In genomic region chr2:62370048-62370447, GRCm38 (mm10) we compare ENCODE assay signal across 28 mouse cellular contexts. TPM values are rescaled to one million over a fixed set of nuclear protein-coding genes. Genes with fewer than 3 reads are reported as not detected.
DNase-seq lines count a peak whose midpoint lies in the region; ATAC-seq and TF ChIP-seq lines count a peak whose summit lies in the region.
"Had no signal": no experiment of that assay in that cellular context is flagged by ENCODE, and none has a peak within 500 bp of the region (broad histone marks: within the 10 kb centered on the region; RNA-seq: fewer than 3 reads in every experiment).

No protein-coding gene starts in this region.

- no peaks in the 10 kb centered on the region for H3K27me3 ChIP-seq in kidney, embryonic 15.5 days
- H3K27me3 ChIP-seq in intestine, embryonic 15.5 days (replicated peaks): no peaks in the 10 kb centered on the region
- H3K27me3 ChIP-seq in small intestine, adult 2 months (ENCODE audit: control insufficient read depth, insufficient read depth, low read length): no peaks in the 10 kb centered on the region
- H3K27me3 ChIP-seq in liver, embryonic 12.5 days (replicated peaks): no peaks in the 10 kb centered on the region
- H3K27me3 ChIP-seq: embryonic facial prominence, embryonic 12.5 days; embryonic facial prominence, embryonic 15.5 days; heart, embryonic 12.5 days; heart, embryonic 15.5 days; hindbrain, embryonic 15.5 days; Patski had no signal

- H3K4me2 ChIP-seq in kidney, embryonic 15.5 days: no peak overlapping the region
- no peak overlapping the region for H3K4me2 ChIP-seq in intestine, embryonic 15.5 days (replicated peaks)
- H3K4me2 ChIP-seq in liver, embryonic 12.5 days: no peak overlapping the region
- H3K4me2 ChIP-seq: embryonic facial prominence, embryonic 12.5 days; embryonic facial prominence, embryonic 15.5 days; heart, embryonic 12.5 days; heart, embryonic 15.5 days; hindbrain, embryonic 15.5 days had no signal

- no peaks in the 10 kb centered on the region for H3K9me3 ChIP-seq in kidney, embryonic 15.5 days (replicated peaks)
- no peaks in the 10 kb centered on the region for H3K9me3 ChIP-seq in intestine, embryonic 15.5 days
- H3K9me3 ChIP-seq in liver, embryonic 12.5 days (replicated peaks): no peaks in the 10 kb centered on the region
- H3K9me3 ChIP-seq: embryonic facial prominence, embryonic 12.5 days; embryonic facial prominence, embryonic 15.5 days; heart, embryonic 12.5 days; heart, embryonic 15.5 days; hindbrain, embryonic 10.5 days; hindbrain, embryonic 15.5 days had no signal

- peak; percentile 33; the same call in 1 of the 2 replicates for ATAC-seq in kidney, embryonic 15.5 days (replicated peaks; ENCODE audit: low FRiP score)
- peak; percentile 57 for ATAC-seq in intestine, embryonic 15.5 days
- no peak for ATAC-seq in liver, embryonic 12.5 days
- ATAC-seq: forebrain, embryonic 14.5 days; forebrain, postnatal 0 days; Patski had no signal

- H3K4me3 ChIP-seq in kidney, embryonic 15.5 days (replicated peaks): no peak overlapping the region
- H3K4me3 ChIP-seq in intestine, embryonic 15.5 days (replicated peaks): no peak overlapping the region
- no peak overlapping the region for H3K4me3 ChIP-seq in small intestine, adult 2 months (ENCODE audit: low read depth, low read length)
- no peak overlapping the region for H3K4me3 ChIP-seq in liver, embryonic 12.5 days
- H3K4me3 ChIP-seq in lung, adult 2 months (replicated peaks; ENCODE audit: extremely low read depth, low read depth, low read length): no peak overlapping the region
- H3K4me3 ChIP-seq: embryonic facial prominence, embryonic 12.5 days; embryonic facial prominence, embryonic 15.5 days; gastrocnemius, adult 2 months; heart, embryonic 12.5 days; heart, embryonic 15.5 days; hindbrain, embryonic 10.5 days; hindbrain, embryonic 15.5 days had no signal

- no peak overlapping the region for H3K27ac ChIP-seq in kidney, embryonic 15.5 days
- no peak overlapping the region for H3K27ac ChIP-seq in intestine, embryonic 15.5 days
- H3K27ac ChIP-seq in small intestine, adult 2 months (ENCODE audit: insufficient read depth, low read depth, low read length): peak overlapping the region; percentile 77
- H3K27ac ChIP-seq in liver, embryonic 12.5 days: no peak overlapping the region
- H3K27ac ChIP-seq: embryonic facial prominence, embryonic 12.5 days; embryonic facial prominence, embryonic 15.5 days; gastrocnemius, adult 2 months; heart, embryonic 15.5 days; hindbrain, embryonic 10.5 days; hindbrain, embryonic 15.5 days had no signal

- H3K9ac ChIP-seq in kidney, embryonic 15.5 days: no peak overlapping the region
- H3K9ac ChIP-seq in intestine, embryonic 15.5 days: no peak overlapping the region
- no peak overlapping the region for H3K9ac ChIP-seq in liver, embryonic 12.5 days
- H3K9ac ChIP-seq: embryonic facial prominence, embryonic 12.5 days; embryonic facial prominence, embryonic 15.5 days; forebrain, postnatal 0 days; heart, embryonic 12.5 days; heart, embryonic 15.5 days; hindbrain, embryonic 15.5 days had no signal

- no peaks in the 10 kb centered on the region for H3K36me3 ChIP-seq in kidney, embryonic 15.5 days
- H3K36me3 ChIP-seq in intestine, embryonic 15.5 days: no peaks in the 10 kb centered on the region
- peaks cover 51% of the 10 kb centered on the region for H3K36me3 ChIP-seq in small intestine, adult 2 months (ENCODE audit: control insufficient read depth, insufficient read depth, low read length)
- H3K36me3 ChIP-seq in liver, embryonic 12.5 days: no peaks in the 10 kb centered on the region
- H3K36me3 ChIP-seq: embryonic facial prominence, embryonic 12.5 days; embryonic facial prominence, embryonic 15.5 days; heart, embryonic 12.5 days; heart, embryonic 15.5 days; hindbrain, embryonic 10.5 days; hindbrain, embryonic 15.5 days had no signal

- no peak for TF ChIP-seq POLR2A in small intestine, adult 2 months (IDR thresholded peaks at IDR 0.05; ENCODE audit: low read depth, low read length)
- TF ChIP-seq POLR2A in lung, adult 2 months (IDR thresholded peaks at IDR 0.05; ENCODE audit: borderline replicate concordance, extremely low read depth, low read depth, low read length): no peak

- no peak for TF ChIP-seq CTCF in small intestine, adult 2 months (IDR thresholded peaks at IDR 0.05; ENCODE audit: extremely low read depth, insufficient read length, insufficient replicate concordance, low read depth, low read length)
- no peak for TF ChIP-seq CTCF in lung, adult 2 months (IDR thresholded peaks at IDR 0.05; ENCODE audit: insufficient read depth, low read length)

- no peak for DNase-seq in kidney, adult 8-10 months
- DNase-seq in R1 (ENCODE audit: low read depth, low spot score): peak; percentile 21
- DNase-seq in lung, adult 2 months: no peak
- DNase-seq: adrenal gland, adult 2 months; adrenal gland, postnatal 14 days; cerebellum, adult 11 months; cerebellum, adult 2 months; cerebellum, adult 9-11 months; cerebellum, postnatal 25 days; forebrain, postnatal 0 days; gastrocnemius, adult 2 months; gastrocnemius, postnatal 25 days; heart, adult 18-20 months; heart, postnatal 10 days; heart, postnatal 36 days had no signal

- WGBS in kidney, embryonic 15.5 days: 73% methylated on average over 2 of the region's 2 CpGs
- WGBS in intestine, embryonic 15.5 days: 67% methylated on average over 2 of the region's 2 CpGs
- 33% methylated on average over 2 of the region's 2 CpGs for WGBS in small intestine, adult 2 months
- WGBS in liver, embryonic 12.5 days (ENCODE audit: insufficient replicate concordance): 72% methylated on average over 2 of the region's 2 CpGs
- 47% methylated on average over 2 of the region's 2 CpGs for WGBS in lung, adult 2 months

- H3K4me1 ChIP-seq in kidney, embryonic 15.5 days: 0 out of 2 replicates have a peak, but pooled peaks cover 2% of the 10 kb centered on the region
- H3K4me1 ChIP-seq in intestine, embryonic 15.5 days (replicated peaks): no peaks in the 10 kb centered on the region
- peaks cover 16% of the 10 kb centered on the region; the same call in 1 of the 2 replicates for H3K4me1 ChIP-seq in small intestine, adult 2 months (ENCODE audit: control insufficient read depth, insufficient read depth, insufficient read length, low read length)
- no peaks in the 10 kb centered on the region for H3K4me1 ChIP-seq in liver, embryonic 12.5 days
- no peaks in the 10 kb centered on the region for H3K4me1 ChIP-seq in lung, adult 2 months (ENCODE audit: control insufficient read depth, insufficient read depth, low read length)
- H3K4me1 ChIP-seq: embryonic facial prominence, embryonic 12.5 days; embryonic facial prominence, embryonic 15.5 days; heart, embryonic 12.5 days; heart, embryonic 15.5 days; hindbrain, embryonic 10.5 days; hindbrain, embryonic 15.5 days had no signal

RNA-seq across cellular contexts. Expression of gene Dpp4, which starts 42.0 kb away (rescaled TPM):
- 76.8 and 82.9 TPM in 2 replicates for polyA plus RNA-seq in kidney, embryonic 15.5 days (2015; fragmentation: Nextera tagmentation; extraction: Ambion mirVana)
- 69.3 and 72.5 TPM in 2 replicates for polyA plus RNA-seq in intestine, embryonic 15.5 days (2015; fragmentation: Nextera tagmentation; extraction: Ambion mirVana)
- polyA plus RNA-seq in small intestine, adult 2 months (2012; rRNA removed): 12.8 and 77.5 TPM in 2 replicates
- 5.7 and 6.7 TPM in 2 replicates for polyA plus RNA-seq in liver, embryonic 12.5 days (2016; fragmentation: Nextera tagmentation; extraction: Ambion mirVana)
- polyA plus RNA-seq in lung, adult 2 months (2012; rRNA removed): 18.4 and 24.1 TPM in 2 replicates
- polyA plus RNA-seq: C2C12 had no signal
